Mouse (Mus musculus): Measurements from ENCODE around the gene A3galt2. TPM values are rescaled to one million over a fixed set of nuclear protein-coding genes. Genes with fewer than 3 reads are reported as not detected.
A peak's percentile ranks its signal among the peaks of the same experiment; 100 is the strongest.

Gene A3galt2
- 1 to 10 TPM; 1.1 to 1.3 TPM for total RNA-seq (2021)

DNA sequence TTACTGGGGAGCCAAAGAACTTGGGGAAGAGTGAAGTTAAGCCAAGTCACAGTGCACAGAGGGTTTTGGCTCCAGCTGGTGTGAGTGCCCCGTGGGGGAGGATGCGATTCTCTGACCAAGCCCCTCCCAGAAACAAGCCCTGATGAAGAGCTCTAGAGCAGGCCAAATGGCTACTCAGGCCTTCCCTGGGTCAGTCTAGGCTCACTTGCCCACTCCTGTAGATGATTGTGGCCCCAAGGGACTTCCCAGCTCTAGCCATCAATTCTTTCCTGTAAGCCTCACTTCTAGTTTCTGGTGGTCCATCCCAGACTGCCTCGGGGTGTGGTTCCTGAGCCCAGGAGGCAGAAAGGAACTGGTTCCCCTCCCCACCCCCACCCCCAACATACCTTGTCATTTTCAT lies at the start of gene A3galt2:
Gene A3galt2 (plus strand): TSS at position 301 of the 400 bp plus-strand sequence.
- intact Hi-C loops (cut with DNase I): no loop called here
- DNase-seq: no peak

- intact Hi-C loops (cut with DNase I): loop anchor here (5.0 kb wide), 1 partner anchor 94 kb away; the partner anchor contains the start of gene Zscan20
- peak; percentile 53 for DNase-seq
These were observed 48.5 kb upstream of the A3galt2 start for GRCm38 (mm10) chr4:128706626-128707025.

GRCm38 (mm10) chr4:128707384-128707783 lies 47.8 kb upstream of the A3galt2 start:
- intact Hi-C loops (cut with DNase I): loop anchor here (5.0 kb wide), 1 partner anchor 95 kb away; the partner anchor contains the start of gene Zscan20
- DNase-seq: no peak

- intact Hi-C loops (cut with DNase I): loop anchor here (5.0 kb wide), 1 partner anchor 97 kb away; the partner anchor contains the start of gene Zscan20
These were observed 45.9 kb upstream of the A3galt2 start for GRCm38 (mm10) chr4:128709061-128709780.

GRCm38 (mm10) chr4:128709781-128710166 lies 45.4 kb upstream of the A3galt2 start:
- intact Hi-C loops (cut with DNase I): loop anchor here (2.0 to 5.0 kb wide), 2 partner anchors 37 to 97 kb away; partner anchors contain the start of gene Zscan20
- no peak for DNase-seq

More at GRCm38 (mm10) chr4:128709061-128709780, 45.9 kb upstream of the A3galt2 start:
- DNase-seq: peak; percentile 72

- DNase-seq: peak; percentile 79
- intact Hi-C loops (cut with DNase I): loop anchor here (2.0 kb wide), 1 partner anchor 37 kb away; no protein-coding TSS in a partner anchor
These were observed 44.9 kb upstream of the A3galt2 start for GRCm38 (mm10) chr4:128710286-128710685.

GRCm38 (mm10) chr4:128710800-128711199 lies 44.4 kb upstream of the A3galt2 start:
- intact Hi-C loops (cut with DNase I): loop anchor here (2.0 kb wide), 1 partner anchor 36 kb away; no protein-coding TSS in a partner anchor
- peak; percentile 32 for DNase-seq

DNA sequence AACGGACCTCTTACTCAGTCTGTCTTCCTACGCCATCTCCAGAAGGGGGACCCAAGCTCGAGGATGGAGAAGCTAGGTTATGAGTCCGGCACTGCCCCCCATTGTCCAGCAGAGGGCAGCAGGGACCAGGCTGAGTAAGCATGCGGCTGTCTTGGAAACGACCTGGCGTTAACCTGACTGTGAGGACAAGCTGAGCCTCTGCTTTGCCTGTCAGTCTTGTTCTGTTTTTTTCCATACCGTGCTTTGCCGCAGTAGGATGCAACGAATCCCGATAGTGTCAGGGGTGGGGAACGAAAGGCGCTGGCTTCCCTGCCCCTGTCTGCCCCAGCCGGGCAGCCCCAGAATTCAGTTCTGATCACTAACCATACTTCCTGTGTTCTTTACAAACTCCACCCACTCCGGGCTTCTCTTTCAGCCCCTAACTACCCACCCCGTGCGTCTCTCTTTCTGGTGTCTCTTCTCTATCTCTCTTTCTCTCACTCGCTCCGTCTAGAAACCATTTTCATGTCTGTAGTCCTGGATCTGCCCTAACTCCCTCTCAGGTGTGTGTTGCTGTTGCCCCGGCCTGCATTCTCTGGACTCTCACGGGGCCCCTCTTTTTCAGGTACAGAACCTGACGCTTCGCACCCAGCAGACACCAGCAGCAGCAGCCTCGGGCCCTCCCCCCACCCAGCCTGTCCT lies 43.6 kb upstream of the A3galt2 start:
- DNase-seq: peak; percentile 96
- intact Hi-C loops (cut with DNase I): loop anchor here (2.0 kb wide), 1 partner anchor 35 kb away; no protein-coding TSS in a partner anchor

DNA sequence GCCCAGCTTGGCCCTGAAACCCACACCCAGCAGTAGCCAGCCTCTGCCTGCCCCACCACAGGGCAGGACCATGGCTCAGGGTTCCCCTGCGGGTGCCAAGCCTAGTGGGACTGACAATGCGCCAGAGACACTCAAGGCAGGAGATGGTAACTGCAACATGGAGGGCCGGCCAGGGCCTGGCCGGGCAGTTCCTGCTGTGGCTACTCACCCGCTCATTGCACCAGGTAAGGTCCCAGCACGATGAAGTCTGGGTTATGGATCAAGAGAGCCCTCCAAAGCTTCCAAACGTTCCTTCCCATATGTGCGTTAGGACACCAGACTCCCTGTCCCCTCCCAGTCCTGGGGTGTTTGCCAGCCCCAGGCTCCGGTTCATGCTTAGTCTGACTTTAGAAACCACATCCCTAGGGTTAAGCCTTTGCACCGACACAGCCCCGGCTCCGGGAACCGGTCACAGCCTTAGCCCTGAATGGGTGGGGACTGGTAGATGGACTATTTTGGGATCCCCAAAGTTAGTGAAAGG lies 43.0 kb upstream of the A3galt2 start:
- intact Hi-C loops (cut with DNase I): no loop called here

DNA sequence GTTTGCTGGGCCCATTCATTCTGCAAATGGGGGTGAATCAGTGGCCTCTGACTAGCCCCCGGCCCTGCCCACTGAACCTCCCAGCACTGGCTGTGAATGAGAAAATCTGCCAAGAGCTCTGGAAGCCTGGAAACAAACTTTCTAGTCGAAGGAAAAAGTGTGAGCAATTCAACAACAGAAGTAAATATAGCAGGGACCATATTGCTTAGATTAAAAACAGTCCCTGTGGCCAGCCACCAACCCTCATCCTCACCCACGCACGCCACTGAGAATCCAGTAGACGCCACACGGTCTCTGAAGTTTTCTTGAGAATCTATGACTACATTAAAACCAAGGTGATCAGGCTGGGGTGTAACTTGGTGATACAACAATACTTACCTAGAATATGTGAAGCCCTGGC lies 42.2 kb upstream of the A3galt2 start:
- intact Hi-C loops (cut with DNase I): no loop called here
- DNase-seq: no peak

More for the DNA sequence above, 43.0 kb upstream of the A3galt2 start:
- no peak for DNase-seq

DNA sequence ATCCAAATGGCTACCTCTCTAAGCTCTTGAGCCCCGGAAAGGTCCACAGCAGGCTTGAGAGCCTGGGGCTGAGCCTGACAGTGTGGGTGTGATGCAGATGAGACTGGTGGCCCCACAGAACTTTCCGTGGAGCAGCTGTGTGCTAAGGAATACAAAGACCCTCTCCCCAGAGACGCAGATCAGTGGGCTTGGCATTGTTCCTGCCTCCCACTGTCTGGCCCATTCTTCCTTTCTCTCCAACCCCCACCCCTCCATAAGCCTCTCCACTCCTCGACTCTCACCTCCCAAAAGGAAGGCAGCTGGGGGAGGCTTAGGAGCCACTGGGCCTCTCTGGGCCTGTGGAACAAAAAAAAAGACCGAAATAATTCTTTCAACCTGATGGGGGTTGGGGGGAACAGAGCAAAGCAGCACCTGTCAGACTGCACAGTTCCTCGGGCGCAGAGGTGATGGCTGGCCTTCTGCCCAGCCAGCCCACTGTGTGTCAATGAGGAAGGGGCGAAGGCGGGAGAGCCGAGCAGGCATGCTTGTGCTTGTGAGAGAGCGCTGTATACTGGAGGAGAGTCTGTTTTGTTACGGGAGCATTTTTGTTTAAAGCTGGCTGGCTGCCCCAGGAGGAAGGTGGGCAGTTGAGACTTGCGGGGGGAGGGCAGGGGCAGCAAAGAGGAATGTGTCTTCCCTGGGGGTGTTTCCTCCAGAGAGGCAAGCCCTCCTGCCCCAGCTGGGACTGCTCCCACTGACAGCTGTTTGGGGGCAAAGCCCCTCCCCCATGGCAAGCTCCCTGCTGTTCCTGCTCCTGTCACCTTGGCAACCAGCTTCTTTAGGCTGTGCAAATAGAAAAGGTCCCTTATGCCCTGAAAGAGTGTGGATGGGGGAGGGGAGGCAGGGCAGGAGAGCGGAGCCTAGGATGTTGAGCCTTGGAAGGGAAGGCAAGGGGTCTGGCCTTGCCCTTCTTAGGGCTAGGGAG lies 39.6 kb upstream of the A3galt2 start:
- intact Hi-C loops (cut with DNase I): no loop called here
- peak; percentile 83 for DNase-seq

GRCm38 (mm10) chr4:128716279-128716678 lies 38.9 kb upstream of the A3galt2 start:
- no peak for DNase-seq
- intact Hi-C loops (cut with DNase I): no loop called here

DNA sequence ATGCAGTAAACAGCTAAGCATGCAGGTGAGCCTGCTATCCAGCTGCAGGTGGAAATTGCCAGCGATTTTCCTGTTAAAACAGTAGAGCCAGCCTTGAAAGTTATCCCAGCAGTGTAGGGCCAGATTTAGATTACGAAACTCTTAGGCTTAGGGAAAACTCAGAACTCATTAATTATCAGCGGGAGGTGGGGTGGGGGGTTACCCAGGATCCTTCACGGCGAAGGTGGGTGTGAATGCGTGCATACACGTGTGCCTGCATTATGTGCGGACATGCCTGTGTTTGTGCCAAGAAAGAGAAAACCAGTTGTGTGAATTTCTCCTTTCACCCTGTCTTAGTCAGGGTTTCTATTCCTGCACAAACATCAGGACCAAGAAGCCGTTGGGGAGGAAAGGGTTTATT lies 38.4 kb upstream of the A3galt2 start:
- intact Hi-C loops (cut with DNase I): no loop called here
- DNase-seq: no peak

DNA sequence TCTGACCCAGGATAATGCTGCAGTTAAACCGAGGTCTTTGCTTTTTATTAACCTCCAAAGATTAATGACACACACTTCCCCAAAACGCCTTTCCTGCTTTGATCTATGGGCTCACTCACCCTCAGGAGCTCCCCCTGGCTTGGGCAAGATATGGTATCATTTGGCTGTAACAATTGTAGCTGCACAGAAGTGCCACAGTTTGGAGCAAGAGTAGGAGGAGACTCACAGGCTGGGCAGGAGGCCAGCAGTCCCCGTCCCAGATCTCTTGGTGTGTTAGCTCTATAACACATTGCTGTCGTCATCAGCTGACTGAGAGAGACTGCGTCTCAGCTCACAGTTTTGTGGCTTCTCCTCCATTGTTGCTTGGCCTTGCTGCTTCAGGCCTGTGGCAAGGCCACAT lies 35.1 kb upstream of the A3galt2 start:
- intact Hi-C loops (cut with DNase I): no loop called here
- DNase-seq: peak; percentile 79

DNA sequence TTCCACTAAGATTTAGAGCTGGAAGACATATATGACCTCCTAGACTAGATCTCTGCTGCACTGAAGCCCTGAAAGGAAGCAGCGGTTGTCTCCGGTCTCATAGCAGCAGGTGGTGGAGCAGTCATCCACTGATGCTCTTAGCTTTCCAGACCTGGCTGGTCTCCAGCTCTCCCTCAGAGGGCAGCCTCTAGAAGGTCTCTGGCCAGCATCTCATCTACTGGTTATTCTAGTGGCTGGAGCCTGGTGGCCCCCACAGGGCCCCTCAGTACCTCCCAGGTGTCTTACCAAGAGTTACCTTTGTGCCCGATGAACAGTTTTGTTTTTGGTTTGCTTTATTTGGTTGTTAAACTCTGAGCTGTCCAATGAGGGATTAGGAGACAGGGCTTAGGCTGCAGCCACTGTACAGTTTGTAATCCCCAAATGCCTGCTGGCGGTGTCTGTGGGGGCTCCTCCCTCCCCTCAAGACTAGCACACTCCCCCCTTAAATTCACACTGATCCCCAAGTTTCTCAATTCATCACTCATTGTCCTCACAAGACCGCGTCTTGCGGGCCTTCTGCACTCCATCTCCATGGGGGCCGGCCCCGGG lies 34.0 kb upstream of the A3galt2 start:
- DNase-seq: peak; percentile 87
- intact Hi-C loops (cut with DNase I): no loop called here

- intact Hi-C loops (cut with DNase I): no loop called here
- DNase-seq: no peak
These were observed 33.4 kb upstream of the A3galt2 start for GRCm38 (mm10) chr4:128721761-128722160.

DNA sequence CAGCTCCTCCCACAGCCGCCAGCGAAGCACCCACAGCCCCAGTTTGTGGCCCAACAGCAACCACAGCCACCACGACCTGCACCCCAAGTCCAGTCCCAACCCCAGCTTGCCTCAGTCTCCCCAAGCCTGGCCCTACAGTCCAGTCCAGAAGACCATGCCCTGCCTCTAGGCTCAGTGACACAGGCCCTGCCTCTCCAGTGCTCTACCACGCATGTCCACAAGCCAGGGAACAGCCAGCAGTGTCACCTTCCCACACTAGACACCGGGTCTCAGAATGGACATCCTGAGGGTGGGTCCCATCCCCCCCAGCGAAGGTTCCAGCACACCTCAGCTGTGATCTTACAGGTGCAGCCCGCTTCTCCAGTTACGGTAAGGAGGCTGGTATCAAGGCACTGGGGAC lies 32.2 kb upstream of the A3galt2 start:
- intact Hi-C loops (cut with DNase I): no loop called here
- no peak for DNase-seq

DNA sequence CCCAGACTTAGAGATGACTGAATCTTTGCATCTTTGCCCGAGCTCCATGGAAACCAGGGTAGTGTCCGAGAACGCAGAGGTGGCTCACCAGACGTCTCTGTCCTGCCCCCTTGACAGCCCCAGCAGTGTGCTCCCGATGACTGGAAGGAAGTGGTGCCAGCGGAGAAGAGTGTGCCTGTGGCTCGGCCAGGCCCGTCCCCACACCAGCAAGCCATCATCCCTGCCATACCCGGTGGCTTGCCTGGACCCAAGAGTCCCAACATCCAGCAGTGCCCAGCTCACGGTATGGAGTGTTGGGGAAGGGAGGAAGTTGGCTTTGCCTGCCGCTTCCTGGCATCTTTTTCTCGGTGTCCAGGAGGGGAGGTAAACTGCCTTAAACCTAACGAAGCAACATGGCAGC lies 31.7 kb upstream of the A3galt2 start:
- DNase-seq: no peak

GRCm38 (mm10) chr4:128724059-128724458 lies 31.1 kb upstream of the A3galt2 start:
- intact Hi-C loops (cut with DNase I): no loop called here
- peak; percentile 47 for DNase-seq

More for the DNA sequence above, 31.7 kb upstream of the A3galt2 start:
- intact Hi-C loops (cut with DNase I): no loop called here

Data from left cerebral cortex, postnatal 4 days (tissue).